Mouse (Mus musculus) central nervous system, embryonic 14 days (tissue): ENCODE results near the gene Ttc32. TPM values are rescaled to one million over a fixed set of nuclear protein-coding genes. Genes with fewer than 3 reads are reported as not detected.

Experiments
- polyA plus RNA-seq: library from polyadenylated mRNA; depleted of rRNA; stranded (reverse); fragments of >200 nt; gene quantifications from 2 replicates; pipeline ENCODE4 v1.2.3, GENCODE M21; 2012; rRNA removed

The Ttc32 gene
- 7.1 and 8.1 TPM in 2 replicates for polyA plus RNA-seq

GRCm38 (mm10) chr12:9029888-9030723 lies at the start of gene Ttc32:
Gene Ttc32 (plus strand): TSS chr12:9029997.

Other genes with a start within 250 kb of the Ttc32 start
- gene Laptm4a, start 108.3 kb upstream of the Ttc32 start, polyA plus RNA-seq = 307 and 323 TPM in 2 replicates
- 0.43 and 16.1 TPM in 2 replicates for gene Matn3, start 82.1 kb upstream of the Ttc32 start, polyA plus RNA-seq
- gene Wdr35, start 56.1 kb upstream of the Ttc32 start, polyA plus RNA-seq = 16.1 and 17.1 TPM in 2 replicates